Mouse (Mus musculus) ES-E14 (cell line): ENCODE results near the gene Atp6v0b.

Experiments
- ZC3H11A ChIP-seq: IDR thresholded peaks from 2 replicates; pipeline ENCODE4 v1.6.1; 2012; ENCODE audit warnings: low read depth, mild to moderate bottlenecking, inconsistent platforms, low read length, borderline replicate concordance
- ZNF384 ChIP-seq: IDR thresholded peaks from 2 replicates; pipeline ENCODE4 v1.6.1; 2012; ENCODE audit warnings: low read depth, low read length, inconsistent platforms

- TF ChIP-seq ZNF384 (no peak), ZC3H11A (no peak)
Observed at GRCm38 (mm10) chr4:117914031-117914430, 26.9 kb upstream of the Atp6v0b start.
